Mouse (Mus musculus): ENCODE measurements around the gene Mroh7.

DNA sequence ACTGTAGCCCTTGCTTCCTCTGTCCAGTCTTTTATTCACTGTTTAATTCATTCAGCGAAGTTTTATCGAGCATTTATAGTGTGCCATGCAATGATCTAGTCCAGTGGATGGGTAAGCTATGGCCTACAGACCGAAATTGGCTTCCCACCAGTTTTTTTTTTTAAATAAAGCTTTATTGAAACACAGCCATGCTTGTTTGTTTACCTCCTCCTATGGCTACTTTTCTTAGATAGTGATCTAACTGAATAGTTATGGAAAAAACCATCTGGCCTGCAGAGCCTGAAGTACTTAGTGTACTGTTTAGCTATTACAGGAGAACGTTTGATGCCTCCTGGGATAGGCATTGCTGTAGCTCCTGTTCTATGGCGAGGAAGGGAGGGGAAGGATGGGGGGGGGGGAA lies 84.9 kb downstream of the Mroh7 start:
- no peak for TF ChIP-seq CTCF (IDR thresholded peaks at IDR 0.05; ENCODE audit: low read depth, low read length)
- TF ChIP-seq POLR2A (IDR thresholded peaks at IDR 0.05; ENCODE audit: borderline replicate concordance, low read depth, low read length), result no peak
